Comparison of ENCODE assay signal across 9 mouse cellular contexts in the genomic region with DNA sequence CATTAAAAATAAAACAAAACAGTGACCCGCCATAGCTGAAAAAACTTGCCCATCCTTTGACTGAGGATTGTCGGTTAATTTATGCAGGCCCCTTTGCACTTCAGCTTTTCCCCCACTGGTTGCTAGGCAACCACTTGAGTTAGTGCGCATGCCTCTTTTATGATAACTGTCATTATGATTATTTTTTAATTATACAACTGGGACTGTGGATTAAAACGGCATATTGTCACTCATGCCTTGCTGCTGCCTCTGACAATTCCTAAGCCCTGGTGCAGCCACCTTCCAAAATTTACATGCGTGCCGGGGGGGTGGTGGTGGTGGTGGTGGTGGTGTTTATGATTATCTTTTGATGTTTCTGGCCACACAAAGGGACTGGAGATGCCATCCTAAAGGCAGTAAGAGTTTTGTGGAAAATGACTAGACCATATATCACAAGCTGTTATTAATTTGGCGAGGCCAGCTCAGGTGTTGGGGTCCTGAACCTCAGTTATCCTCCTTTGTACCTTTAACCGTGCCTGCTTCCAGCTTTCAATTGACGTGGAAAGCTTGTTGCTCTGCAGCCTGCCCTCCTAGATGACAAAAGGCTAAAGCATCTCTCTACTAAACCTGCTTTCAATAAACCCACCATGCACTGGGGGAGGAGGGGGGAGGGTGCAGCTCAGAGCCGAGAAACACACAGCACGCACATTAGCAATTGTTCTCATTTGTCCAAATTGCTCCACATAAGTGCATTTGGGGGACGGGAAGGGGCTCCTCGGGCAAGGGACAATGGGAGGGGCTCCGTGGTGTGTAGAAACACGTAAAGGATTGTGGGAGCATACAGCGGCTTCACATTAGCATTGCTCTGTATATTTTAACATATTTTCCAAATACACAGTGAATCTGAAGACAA.
DNase-seq lines count a peak whose midpoint lies in the region; ATAC-seq lines count a peak whose summit lies in the region.
"Had no signal": no experiment of that assay in that cellular context is flagged by ENCODE, and none has a peak within 500 bp of the region (broad histone marks: within the 10 kb centered on the region; RNA-seq: fewer than 3 reads in every experiment).

No protein-coding gene starts in this region.

- H3K9me3 ChIP-seq in forebrain, embryonic 10.5 days: no peaks in the 10 kb centered on the region
- no peaks in the 10 kb centered on the region for H3K9me3 ChIP-seq in limb, embryonic 10.5 days (replicated peaks)
- H3K9me3 ChIP-seq in neural tube, embryonic 15.5 days (replicated peaks): no peaks in the 10 kb centered on the region

- intact Hi-C loops in left cerebral cortex, postnatal 14 days (cut with DNase I): no loop called here

- peaks cover 32% of the 10 kb centered on the region for H3K4me1 ChIP-seq in forebrain, embryonic 10.5 days
- H3K4me1 ChIP-seq in limb, embryonic 10.5 days: peaks cover 18% of the 10 kb centered on the region
- H3K4me1 ChIP-seq in neural tube, embryonic 15.5 days: peaks cover 36% of the 10 kb centered on the region

- peak overlapping the region; percentile 32 for H3K4me3 ChIP-seq in forebrain, embryonic 10.5 days
- no peak overlapping the region for H3K4me3 ChIP-seq in limb, embryonic 10.5 days
- H3K4me3 ChIP-seq in neural tube, embryonic 15.5 days (replicated peaks): 0 out of 2 replicates have a peak overlapping the region, but pooled peaks have one; percentile 14

- DNase-seq in left cerebral cortex, postnatal 14 days (ENCODE audit: low spot score in 2 of 2): peak; percentile 48 to 57
- DNase-seq in left cerebral cortex, adult 18-20 months (ENCODE audit: low spot score in 2 of 2): no peak
- DNase-seq in forebrain, embryonic 10.5 days (ENCODE audit: extremely low spot score, low spot score): peak; percentile 55
- DNase-seq in limb, embryonic 10.5 days (ENCODE audit: low spot score): peak; percentile 57
- DNase-seq in testis, postnatal 14 days (ENCODE audit: low spot score): no peak
- no peak for DNase-seq in thymus, postnatal 0 days (ENCODE audit: low spot score)

- H3K36me3 ChIP-seq in forebrain, embryonic 10.5 days (replicated peaks): peaks cover 41% of the 10 kb centered on the region
- peaks cover 41% of the 10 kb centered on the region for H3K36me3 ChIP-seq in limb, embryonic 10.5 days
- H3K36me3 ChIP-seq in neural tube, embryonic 15.5 days: peaks cover 19% of the 10 kb centered on the region

- H3K27ac ChIP-seq in forebrain, embryonic 10.5 days: peak overlapping the region; percentile 88
- peak overlapping the region; percentile 83 for H3K27ac ChIP-seq in limb, embryonic 10.5 days
- H3K27ac ChIP-seq in neural tube, embryonic 15.5 days (replicated peaks): peak overlapping the region; percentile 93
- H3K27ac ChIP-seq: liver, embryonic 14.5 days had no signal

- peak overlapping the region; percentile 39 for H3K9ac ChIP-seq in neural tube, embryonic 15.5 days (replicated peaks)
- H3K9ac ChIP-seq: liver, embryonic 14.5 days had no signal

- WGBS in forebrain, embryonic 10.5 days: 30% methylated on average over 16 of the region's 16 CpGs
- WGBS in limb, embryonic 10.5 days: 56% methylated on average over 16 of the region's 16 CpGs
- WGBS in neural tube, embryonic 15.5 days: 15% methylated on average over 16 of the region's 16 CpGs

- no peaks in the 10 kb centered on the region for H3K27me3 ChIP-seq in forebrain, embryonic 10.5 days (ENCODE audit: poor library complexity, severe bottlenecking)
- no peaks in the 10 kb centered on the region for H3K27me3 ChIP-seq in limb, embryonic 10.5 days (ENCODE audit: low read depth, poor library complexity, severe bottlenecking)
- H3K27me3 ChIP-seq in neural tube, embryonic 15.5 days (replicated peaks): no peaks in the 10 kb centered on the region

- peak overlapping the region; percentile 46 for H3K4me2 ChIP-seq in neural tube, embryonic 15.5 days

- peak; percentile 88 for ATAC-seq in neural tube, embryonic 15.5 days (ENCODE audit: low FRiP score)
- ATAC-seq in erythroid progenitor cell, adult 5-6 weeks (replicated peaks; ENCODE audit: low FRiP score, poor library complexity, severe bottlenecking): no peak

Comparison
In these comparisons a context has a peak if more than half of its experiments do, and no peak if none do; other contexts are left out.
1. DNase-seq: peak in left cerebral cortex, postnatal 14 days (2 of 2), forebrain, embryonic 10.5 days (single experiment) and limb, embryonic 10.5 days (single experiment); none in left cerebral cortex, adult 18-20 months (0 of 2), testis, postnatal 14 days (single experiment) and thymus, postnatal 0 days (single experiment).
2. Peak in every context shown above with its lines, with median percentiles within 50 percentile points of each other: H3K27ac ChIP-seq.